Mouse (Mus musculus): ENCODE data around the gene Tespa1.
"Not testable (repeated sequence)": the region's sequence is repeated elsewhere in the genome, so short reads cannot be mapped to it uniquely, and the experiment has no call there.

Gene Tespa1

DNA sequence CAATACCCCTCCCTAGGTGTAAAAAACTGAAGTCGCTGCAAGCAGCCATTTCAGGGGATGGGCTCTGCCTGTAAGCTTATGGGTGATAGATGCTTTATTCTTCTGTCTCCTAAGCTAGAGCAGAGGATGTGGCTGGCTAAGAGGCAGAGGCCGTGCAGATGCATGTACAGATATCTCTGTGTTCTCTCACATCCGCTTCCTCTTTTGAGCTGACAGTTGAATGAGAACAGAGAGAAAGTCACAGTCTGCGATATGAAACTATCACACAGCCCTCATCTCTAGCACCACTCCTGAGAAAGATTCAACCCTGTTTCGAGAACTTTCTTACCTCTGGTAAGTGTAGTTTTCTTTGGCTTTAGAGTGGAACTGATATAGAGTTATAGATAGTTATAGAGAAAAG is at the start of gene Tespa1:
Gene Tespa1, plus strand, starts transcription at position 234 of the 400 bp plus-strand sequence.
- CTCF ChIA-PET, result interaction anchor here (0.9 kb wide), 1 partner anchor 10 kb away, joined by 4 read pairs; no protein-coding TSS in a partner anchor

DNA sequence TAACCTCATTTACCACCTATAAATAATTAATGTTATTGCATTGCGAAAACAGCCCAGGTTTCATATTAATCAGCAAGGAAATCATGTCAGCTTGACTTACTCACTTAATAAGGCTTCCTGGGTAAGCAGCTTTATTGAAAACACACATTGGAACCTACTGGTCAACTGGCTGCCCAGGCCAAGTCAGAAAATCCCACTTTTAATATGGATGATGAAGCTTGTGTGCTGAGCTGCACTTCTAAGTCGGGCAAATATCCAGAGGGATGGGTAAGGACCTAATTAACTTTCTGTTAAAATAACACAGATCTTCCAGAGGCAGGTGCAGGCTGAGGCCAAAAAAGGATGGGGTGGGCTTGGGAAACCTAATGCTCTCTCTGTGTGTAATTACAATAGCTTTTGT is 46.9 kb upstream of the Tespa1 start:
- CTCF ChIA-PET, result no interaction called here

- CTCF ChIA-PET, result no interaction called here
Measured at GRCm38 (mm10) chr10:130276496-130276895, 46.2 kb upstream of the Tespa1 start.

- CTCF ChIA-PET, result interaction anchor here (0.6 kb wide), 2 partner anchors 65 to 90 kb away, joined by 3 read pairs; no protein-coding TSS in a partner anchor
Measured at GRCm38 (mm10) chr10:130280066-130280465, 42.6 kb upstream of the Tespa1 start, which contains the start of gene Neurod4. Gene Neurod4 (minus strand): TSS chr10:130280240.

GRCm38 (mm10) chr10:130281982-130282449 is 40.7 kb upstream of the Tespa1 start:
- CTCF ChIA-PET, result no interaction called here

DNA sequence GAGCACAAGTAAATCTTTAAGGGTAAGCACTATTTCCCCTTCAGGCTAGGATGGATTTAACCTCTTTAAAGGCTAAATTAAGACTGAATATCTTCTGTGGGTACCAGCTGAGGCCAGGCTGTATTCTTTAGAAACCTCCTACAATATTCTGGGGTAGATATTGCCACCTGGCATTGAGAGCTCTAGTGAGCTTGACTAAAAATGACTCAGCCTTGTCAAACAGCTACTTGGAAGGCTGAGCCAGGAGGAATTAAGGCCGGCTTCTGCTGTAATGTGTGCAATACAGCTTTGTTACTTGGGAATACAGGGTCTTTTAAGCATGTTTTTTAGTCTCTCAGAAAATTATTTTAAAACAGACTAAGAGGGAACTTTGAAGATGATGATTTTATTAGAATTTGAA is 35.5 kb upstream of the Tespa1 start:
- CTCF ChIA-PET, result interaction anchor here (0.6 kb wide), 1 partner anchor 60 kb away, joined by 4 read pairs; no protein-coding TSS in a partner anchor

DNA sequence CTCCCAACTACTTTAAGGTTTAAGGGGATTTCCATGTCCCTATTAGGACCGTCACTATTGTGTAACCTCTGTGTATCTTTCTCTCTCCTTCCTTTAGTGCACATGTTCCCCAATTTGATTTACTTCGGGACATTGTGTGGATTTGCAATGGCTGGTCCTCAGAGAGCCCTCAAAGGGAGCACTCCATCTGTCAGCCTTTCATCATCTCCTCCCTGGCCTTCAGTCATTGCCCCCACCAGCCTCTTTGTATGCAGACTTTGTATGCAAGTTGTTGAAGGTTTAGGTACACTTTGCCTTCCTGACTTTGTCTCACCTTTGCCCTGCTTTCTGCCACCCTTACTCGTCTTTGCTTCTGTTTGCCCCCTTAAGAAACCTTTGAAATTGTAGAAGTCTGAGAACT is 34.7 kb upstream of the Tespa1 start:
- CTCF ChIA-PET, result no interaction called here

DNA sequence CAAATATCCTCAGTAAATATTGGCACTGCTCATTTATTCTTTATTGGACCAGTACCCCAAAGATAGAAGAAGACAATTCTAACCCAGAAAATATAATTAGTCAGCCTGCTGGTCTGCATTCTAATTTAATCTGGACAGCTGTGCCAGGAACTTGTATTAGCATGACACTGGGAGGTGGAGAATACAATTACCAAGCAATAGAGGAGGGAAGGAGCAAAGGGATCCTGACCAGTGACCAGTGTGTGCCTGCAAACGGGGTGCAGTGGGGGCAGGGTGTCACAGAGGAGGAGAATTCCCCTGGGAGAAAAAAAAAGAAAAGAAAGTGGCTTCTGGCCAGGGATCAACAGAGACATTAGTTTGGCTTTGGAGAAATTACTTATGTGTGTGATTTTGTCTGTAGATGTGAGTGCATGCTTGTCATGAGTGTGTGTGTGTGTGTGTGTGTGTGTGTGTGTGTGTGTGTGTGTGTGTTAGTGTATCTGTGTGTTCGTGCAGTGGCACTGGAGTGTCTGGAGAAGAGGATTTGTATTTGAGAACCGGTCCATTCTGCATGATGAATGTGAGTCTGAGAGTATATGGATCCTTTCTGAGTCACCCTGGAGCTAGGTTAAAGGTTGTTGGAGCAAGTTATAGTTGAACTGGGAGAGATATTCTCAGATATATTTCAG is 28.8 kb upstream of the Tespa1 start:
- CTCF ChIA-PET, result no interaction called here

GRCm38 (mm10) chr10:130298748-130299147 is 23.9 kb upstream of the Tespa1 start:
- CTCF ChIA-PET, result interaction anchor here (0.6 kb wide), 1 partner anchor 1639 kb away, joined by 3 read pairs; no protein-coding TSS in a partner anchor

- CTCF ChIA-PET, result not testable (repeated sequence)
Measured at GRCm38 (mm10) chr10:130304138-130304537, 18.5 kb upstream of the Tespa1 start.

- CTCF ChIA-PET, result interaction anchor here (0.6 kb wide), 1 partner anchor 24 kb away, joined by 5 read pairs; no protein-coding TSS in a partner anchor
Measured at GRCm38 (mm10) chr10:130311534-130312227, 11.0 kb upstream of the Tespa1 start.

DNA sequence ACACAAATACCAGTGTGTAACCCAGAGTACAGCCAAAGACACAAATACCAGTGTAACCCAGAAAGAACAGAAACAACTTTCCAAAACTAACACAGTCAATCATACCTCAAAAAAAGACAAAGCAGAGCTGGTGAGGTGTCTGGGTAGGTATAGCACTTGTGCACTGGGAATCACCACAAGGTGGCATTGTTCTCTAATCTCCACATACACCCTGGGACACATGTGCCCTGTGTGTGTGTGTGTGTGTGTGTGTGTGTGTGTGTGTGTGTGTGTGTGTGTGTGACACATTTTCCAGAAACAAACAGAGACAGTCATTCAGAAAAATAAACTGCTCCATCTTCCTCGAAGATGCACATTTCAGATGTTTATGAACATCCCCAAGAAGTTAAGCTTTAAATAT is 9.1 kb upstream of the Tespa1 start:
- CTCF ChIA-PET, result interaction anchor here (0.6 to 1.4 kb wide), 3 partner anchors 10 to 54 kb away, joined by 4 read pairs; no protein-coding TSS in a partner anchor

DNA sequence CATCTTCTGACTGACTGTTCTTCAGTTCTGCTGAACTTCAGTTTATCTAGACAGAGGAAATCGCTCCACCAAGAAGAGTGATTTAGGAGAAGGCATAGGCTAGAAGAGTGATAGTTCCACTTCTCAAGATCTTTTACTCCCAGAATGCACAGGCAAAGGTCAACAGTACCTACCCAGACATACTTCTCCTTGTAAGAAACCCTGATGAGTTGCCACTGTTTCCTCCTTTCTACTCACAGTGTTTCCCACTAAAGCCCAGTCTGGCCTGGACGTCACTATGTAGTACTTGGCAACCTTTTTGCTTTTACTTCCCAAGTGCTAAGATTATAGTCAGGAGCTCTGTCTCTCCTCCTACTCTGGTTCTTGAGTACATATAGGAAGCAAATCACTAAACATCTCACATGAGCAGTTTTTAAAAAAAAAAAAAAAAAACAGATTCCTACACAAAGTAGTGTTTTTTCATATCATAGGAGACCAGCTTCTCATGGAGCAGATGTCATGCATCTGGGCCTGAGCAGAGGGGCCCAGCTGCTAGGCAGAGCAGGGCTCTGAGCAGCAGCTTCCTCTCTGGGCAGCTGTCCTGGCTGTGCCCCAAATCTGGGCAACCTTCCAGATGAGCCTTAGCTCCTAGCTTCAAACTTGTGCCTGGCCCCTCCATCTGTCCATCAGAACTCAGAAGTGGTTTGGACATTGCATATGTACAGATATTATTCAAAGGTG is 8.4 kb upstream of the Tespa1 start:
- CTCF ChIA-PET, result interaction anchor here (0.6 to 1.4 kb wide), 3 partner anchors 10 to 53 kb away, joined by 4 read pairs; no protein-coding TSS in a partner anchor

GRCm38 (mm10) chr10:130315846-130316245 is 6.8 kb upstream of the Tespa1 start:
- CTCF ChIA-PET, result no interaction called here

DNA sequence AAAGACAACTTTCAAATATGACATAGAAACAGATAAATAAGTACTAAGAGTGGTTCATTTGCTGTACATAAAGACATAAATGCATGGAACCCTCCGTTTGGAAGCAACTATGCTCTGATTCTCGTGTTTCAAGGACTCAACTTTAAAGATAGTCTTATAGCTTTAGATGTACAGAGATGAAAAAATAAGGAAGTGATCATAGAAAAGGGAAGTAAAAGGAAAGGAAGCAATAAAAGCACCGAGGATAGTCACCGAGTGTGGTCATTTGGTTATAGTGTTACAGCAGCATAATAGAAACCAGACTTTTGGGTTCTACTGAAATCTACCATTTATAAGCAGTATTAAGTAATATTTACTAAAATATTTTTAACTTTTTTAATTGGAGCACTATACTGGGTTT is 4.0 kb upstream of the Tespa1 start:
- CTCF ChIA-PET, result no interaction called here

GRCm38 (mm10) chr10:130320715-130321114 is 2.0 kb upstream of the Tespa1 start:
- CTCF ChIA-PET, result no interaction called here

DNA sequence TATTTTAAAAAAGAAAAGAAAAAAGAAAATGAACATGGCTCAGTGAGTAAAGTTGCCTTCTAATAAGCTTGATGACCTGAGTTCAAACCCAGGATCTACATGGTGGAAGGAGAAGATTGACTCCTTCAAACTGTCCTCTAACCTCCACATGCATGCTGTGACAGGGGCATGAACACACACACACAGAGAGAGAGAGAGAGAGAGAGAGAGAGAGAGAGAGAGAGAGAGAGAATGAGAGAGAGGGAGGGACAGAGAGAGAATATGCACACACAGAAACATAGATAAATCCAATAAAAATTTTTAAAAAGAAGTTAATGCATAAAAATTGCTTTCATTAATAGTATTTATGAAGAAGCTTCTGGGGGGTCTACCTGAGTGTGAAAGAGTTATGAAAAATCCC is 608 bp upstream of the Tespa1 start:
- CTCF ChIA-PET, result interaction anchor here (0.9 kb wide), 1 partner anchor 11 kb away, joined by 4 read pairs; no protein-coding TSS in a partner anchor

DNA sequence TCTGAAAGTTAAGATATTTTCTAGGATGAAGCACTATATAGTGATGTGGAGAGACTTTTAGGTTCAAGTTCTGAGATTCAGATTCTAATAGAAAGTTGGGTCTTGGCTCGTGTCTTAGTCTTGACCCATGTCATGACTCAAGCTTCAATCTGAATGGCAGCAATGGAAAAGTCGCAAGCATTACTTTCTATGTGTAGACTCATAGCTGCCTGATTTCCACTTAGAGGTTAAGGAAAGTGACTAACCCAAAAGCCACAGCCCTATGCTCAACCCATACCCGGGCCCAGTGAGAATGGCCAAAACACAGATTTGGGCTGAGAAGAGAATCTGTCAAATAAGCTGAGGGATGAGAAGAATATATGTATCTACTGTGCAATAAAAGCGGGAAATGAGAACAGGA is 1.6 kb downstream of the Tespa1 start:
- CTCF ChIA-PET, result interaction anchor here (0.5 to 1.5 kb wide), 2 partner anchors 10 to 17 kb away, joined by 4 read pairs; no protein-coding TSS in a partner anchor

DNA sequence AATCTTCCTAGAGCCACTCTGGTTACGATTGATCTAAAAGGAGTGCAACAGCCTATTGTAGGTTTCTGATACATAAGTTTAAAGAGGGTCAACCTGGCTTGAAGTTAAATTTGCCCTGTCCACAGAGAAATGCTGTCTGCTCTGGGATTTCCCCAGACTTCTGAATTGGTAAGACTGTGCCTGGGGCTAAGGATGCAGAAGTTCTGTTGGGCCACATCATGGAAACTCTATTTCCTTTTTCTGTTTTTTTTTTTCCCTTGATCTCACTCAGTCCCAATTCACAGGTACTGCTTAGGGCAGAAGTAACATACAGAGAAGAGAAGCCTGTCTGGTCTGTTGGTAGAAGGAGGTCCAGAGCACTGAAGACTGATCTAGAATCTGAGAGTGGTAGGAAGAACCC is 8.0 kb downstream of the Tespa1 start:
- CTCF ChIA-PET, result no interaction called here

DNA sequence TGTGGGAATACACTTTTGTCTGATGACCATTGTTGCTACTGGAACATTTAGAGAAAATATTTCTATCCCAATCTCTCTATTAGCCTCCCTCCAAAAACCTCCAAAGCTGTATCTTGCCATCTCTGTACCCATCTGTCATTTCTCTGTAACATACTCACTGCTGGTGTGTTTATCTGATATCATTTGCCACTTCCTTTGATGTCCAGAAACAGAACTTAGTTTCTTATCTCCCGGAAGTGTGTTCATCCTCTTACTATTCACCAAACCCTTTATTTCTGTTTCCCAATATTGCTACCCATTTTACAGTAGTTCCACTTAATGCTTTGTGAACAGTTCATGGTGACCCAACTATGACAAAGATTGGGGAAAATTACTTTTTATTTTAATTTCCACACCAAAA is 13.7 kb downstream of the Tespa1 start:
- CTCF ChIA-PET, result no interaction called here

- CTCF ChIA-PET, result no interaction called here
Measured at GRCm38 (mm10) chr10:130337581-130337980, 14.9 kb downstream of the Tespa1 start.

- CTCF ChIA-PET, result not testable (repeated sequence)
Measured at GRCm38 (mm10) chr10:130340050-130340449, 17.4 kb downstream of the Tespa1 start.
